Mouse (Mus musculus) testis, adult 2 months (tissue): Measurements from ENCODE around the gene Gpr152.

Source experiments
- CTCF ChIP-seq: fragments of 200-500 bp; IDR thresholded peaks from 2 replicates; pipeline ENCODE4 v1.5.1; 2012; ENCODE audit warnings: low read depth, mild to moderate bottlenecking, inconsistent platforms, low read length, moderate library complexity; ENCODE audit not compliant: control insufficient read depth, insufficient read depth, insufficient replicate concordance
- POLR2A ChIP-seq: fragments of 200-500 bp; IDR thresholded peaks from 2 replicates; pipeline ENCODE4 v1.6.1; 2012; ENCODE audit warnings: low read depth, mild to moderate bottlenecking, inconsistent platforms, low read length, moderate library complexity; ENCODE audit not compliant: control insufficient read depth

- TF ChIP-seq POLR2A (no peak), CTCF (no peak)
These were observed 35.9 kb downstream of the Gpr152 start, which contains the start of gene Carns1 for GRCm38 (mm10) chr19:4175368-4175947.
